Mouse (Mus musculus) intestine, embryonic 14.5 days (tissue): ENCODE results near the gene Bcr. TPM values are rescaled to one million over a fixed set of nuclear protein-coding genes. Genes with fewer than 3 reads are reported as not detected.

ENCODE experiments used
- ATAC-seq: fragments of 200-750 bp; cut with Nextera tagmentation; replicated peaks from 2 replicates; pipeline ENCODE4 v1.8.0; 2017; ENCODE audit warnings: low read depth, moderate number of reproducible peaks, moderate TSS enrichment, moderate library complexity; ENCODE audit not compliant: low FRiP score, low TSS enrichment
- DNase-seq: peaks from one replicate; pipeline ENCODE4 v3.0.0-alpha.2; 2018; ENCODE audit warnings: low spot score
- H3K27ac ChIP-seq: fragments of 300-500 bp; sonication (generic); 2 replicates; pipeline ENCODE4 v1.5.1; 2014; ENCODE audit warnings: low read depth, mild to moderate bottlenecking, control low read depth
- H3K27me3 ChIP-seq: fragments of 300-500 bp; sonication (generic); replicated peaks from 2 replicates; pipeline ENCODE4 v1.6.1; 2014; ENCODE audit warnings: low read length, control low read depth; ENCODE audit not compliant: control insufficient read depth, insufficient read depth
- H3K36me3 ChIP-seq: fragments of 300-500 bp; sonication (generic); 2 replicates; pipeline ENCODE4 v1.6.1; 2014; ENCODE audit warnings: low read length, control low read depth; ENCODE audit not compliant: control insufficient read depth, insufficient read depth
- H3K4me1 ChIP-seq: fragments of 300-500 bp; sonication (generic); replicated peaks from 2 replicates; pipeline ENCODE4 v1.6.1; 2014; ENCODE audit warnings: low read length, control low read depth, mixed read lengths; ENCODE audit not compliant: control insufficient read depth, insufficient read depth
- H3K4me2 ChIP-seq: fragments of 300-500 bp; sonication (generic); 2 replicates; pipeline ENCODE4 v1.6.1; 2014; ENCODE audit warnings: low read length
- H3K4me3 ChIP-seq: fragments of 300-500 bp; sonication (generic); 2 replicates; pipeline ENCODE4 v1.5.1; 2014; ENCODE audit warnings: low read depth, low read length, control low read depth, mixed read lengths
- H3K9ac ChIP-seq: fragments of 300-500 bp; sonication (generic); 2 replicates; pipeline ENCODE4 v1.6.1; 2014; ENCODE audit warnings: mild to moderate bottlenecking, low read length
- H3K9me3 ChIP-seq: fragments of 300-500 bp; sonication (generic); 2 replicates; pipeline ENCODE4 v1.6.1; 2016; ENCODE audit warnings: low read length, control low read depth; ENCODE audit not compliant: control insufficient read depth
- WGBS: fragments of 180-500 bp; shearing (Covaris S2); extraction: QIAGEN DNeasy Blood & Tissue Kit; methylation state at CpG from one replicate; pipeline ENCODE4 v1.1.7; 2014; 5-methylcytosine and 5-hydroxymethylcytosine counted together
- polyA plus RNA-seq: library from polyadenylated mRNA; unstranded; fragments of >200 nt; fragmentation: Nextera tagmentation; extraction: Ambion mirVana; gene quantifications from 2 replicates; pipeline ENCODE4 v1.2.1, GENCODE M21; 2014

The Bcr gene
- polyA plus RNA-seq, 1 experiment from 2014 or later = 14.4 TPM

DNA sequence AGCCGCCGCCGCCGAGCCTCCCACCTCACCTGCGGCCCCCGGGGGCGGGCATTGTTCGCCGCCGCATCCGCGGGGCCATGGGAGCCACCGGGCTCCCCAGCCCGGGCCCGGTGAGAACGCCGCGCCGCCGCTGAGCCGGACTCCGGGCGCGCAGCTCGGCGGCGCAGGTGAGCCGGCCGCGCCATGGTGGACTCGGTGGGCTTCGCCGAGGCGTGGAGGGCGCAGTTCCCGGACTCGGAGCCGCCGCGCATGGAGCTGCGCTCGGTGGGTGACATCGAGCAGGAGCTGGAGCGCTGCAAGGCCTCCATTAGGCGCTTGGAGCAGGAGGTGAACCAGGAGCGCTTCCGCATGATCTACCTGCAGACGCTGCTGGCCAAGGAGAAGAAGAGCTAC lies 447 bp downstream of the Bcr start:
- H3K4me3 ChIP-seq = peak overlapping the region; percentile 79
- peak; percentile 78 for DNase-seq
- ATAC-seq = peak; percentile 18; the same call in 1 of the 2 replicates
- H3K27ac ChIP-seq = 0 out of 2 replicates have a peak overlapping the region, but pooled peaks have one; percentile 11
- under 1% methylated on average over 44 of the region's 48 CpGs for WGBS
- H3K27me3 ChIP-seq = no peaks in the 10 kb centered on the region
- H3K9me3 ChIP-seq = no peaks in the 10 kb centered on the region
- peaks cover 38% of the 10 kb centered on the region for H3K4me1 ChIP-seq
- peak overlapping the region; percentile 60 for H3K4me2 ChIP-seq
- peak overlapping the region; percentile 65 for H3K9ac ChIP-seq
- no peaks in the 10 kb centered on the region; the same call in 1 of the 2 replicates for H3K36me3 ChIP-seq

DNA sequence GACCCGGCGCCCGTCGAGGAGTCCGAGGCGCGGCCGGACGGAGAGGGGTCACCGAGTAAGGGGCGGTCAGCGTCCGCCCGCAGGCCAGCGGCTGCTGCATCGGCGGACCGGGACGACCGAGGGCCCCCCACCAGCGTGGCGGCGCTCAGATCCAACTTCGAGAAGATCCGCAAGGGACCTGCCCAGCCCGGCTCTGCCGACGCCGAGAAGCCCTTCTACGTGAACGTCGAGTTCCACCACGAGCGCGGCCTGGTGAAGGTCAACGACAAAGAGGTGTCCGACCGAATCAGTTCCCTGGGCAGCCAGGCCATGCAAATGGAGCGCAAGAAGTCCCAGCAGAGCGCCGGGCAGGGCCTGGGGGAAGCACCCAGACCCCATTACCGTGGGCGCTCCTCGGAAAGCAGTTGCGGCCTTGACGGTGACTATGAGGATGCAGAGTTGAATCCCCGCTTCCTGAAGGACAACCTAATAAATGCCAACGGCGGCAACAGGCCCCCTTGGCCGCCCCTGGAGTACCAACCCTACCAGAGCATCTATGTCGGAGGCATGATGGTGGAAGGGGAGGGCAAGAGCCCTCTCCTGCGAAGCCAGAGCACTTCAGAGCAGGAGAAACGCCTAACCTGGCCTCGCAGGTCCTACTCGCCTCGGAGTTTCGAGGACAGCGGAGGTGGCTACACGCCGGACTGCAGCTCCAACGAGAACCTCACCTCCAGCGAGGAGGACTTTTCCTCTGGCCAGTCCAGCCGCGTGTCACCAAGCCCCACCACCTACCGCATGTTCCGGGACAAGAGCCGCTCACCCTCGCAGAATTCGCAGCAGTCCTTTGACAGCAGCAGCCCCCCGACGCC lies 1.2 kb downstream of the Bcr start:
- ATAC-seq (no peak), DNase-seq (peak; percentile 74)
- peak overlapping the region; percentile 60 for H3K4me2 ChIP-seq
- peak overlapping the region; percentile 65 for H3K9ac ChIP-seq
- 1% methylated on average over 71 of the region's 71 CpGs for WGBS
- no peak overlapping the region for H3K27ac ChIP-seq
- no peaks in the 10 kb centered on the region; the same call in 1 of the 2 replicates for H3K36me3 ChIP-seq
- H3K27me3 ChIP-seq = no peaks in the 10 kb centered on the region
- no peaks in the 10 kb centered on the region for H3K9me3 ChIP-seq
- peak overlapping the region; percentile 79 for H3K4me3 ChIP-seq
- H3K4me1 ChIP-seq = peaks cover 36% of the 10 kb centered on the region

DNA sequence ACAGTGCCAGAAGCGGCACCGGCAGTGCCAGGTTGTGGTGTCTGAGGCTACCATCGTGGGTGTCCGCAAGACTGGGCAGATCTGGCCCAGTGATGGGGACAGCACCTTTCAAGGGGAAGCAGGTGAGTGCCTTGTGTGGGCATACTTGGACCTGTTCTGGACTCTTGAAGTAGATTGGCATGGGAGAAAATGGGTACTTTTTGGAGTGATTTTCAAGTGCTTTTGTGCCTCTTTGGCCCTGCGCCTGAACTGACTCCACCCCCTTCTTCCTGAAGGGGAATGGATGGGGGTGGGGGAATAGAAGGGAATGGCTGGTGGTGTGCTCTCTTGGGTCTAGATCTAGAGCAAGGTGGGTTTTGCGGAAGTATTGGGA lies 1.8 kb downstream of the Bcr start:
- WGBS = 12% methylated on average over 6 of the region's 6 CpGs
- Histone ChIP-seq H3K27me3 (no peaks in the 10 kb centered on the region), H3K27ac (no peak overlapping the region), H3K9me3 (no peaks in the 10 kb centered on the region), H3K4me3 (peak overlapping the region; percentile 79), H3K36me3 (no peaks in the 10 kb centered on the region; the same call in 1 of the 2 replicates), H3K4me1 (peaks cover 36% of the 10 kb centered on the region), H3K9ac (peak overlapping the region; percentile 65), H3K4me2 (peak overlapping the region; percentile 60)
- no peak for ATAC-seq
- DNase-seq = peak; percentile 63

- Histone ChIP-seq H3K4me1 (peaks cover 41% of the 10 kb centered on the region), H3K36me3 (no peaks in the 10 kb centered on the region; the same call in 1 of the 2 replicates), H3K4me2 (peak overlapping the region; percentile 60), H3K27me3 (no peaks in the 10 kb centered on the region), H3K4me3 (peak overlapping the region; percentile 79), H3K27ac (no peak overlapping the region), H3K9ac (no peak overlapping the region), H3K9me3 (no peaks in the 10 kb centered on the region)
- ATAC-seq = no peak
- WGBS = 36% methylated on average over 6 of the region's 6 CpGs
- no peak for DNase-seq
Measured at GRCm38 (mm10) chr10:75062621-75063020, 2.2 kb downstream of the Bcr start.

DNA sequence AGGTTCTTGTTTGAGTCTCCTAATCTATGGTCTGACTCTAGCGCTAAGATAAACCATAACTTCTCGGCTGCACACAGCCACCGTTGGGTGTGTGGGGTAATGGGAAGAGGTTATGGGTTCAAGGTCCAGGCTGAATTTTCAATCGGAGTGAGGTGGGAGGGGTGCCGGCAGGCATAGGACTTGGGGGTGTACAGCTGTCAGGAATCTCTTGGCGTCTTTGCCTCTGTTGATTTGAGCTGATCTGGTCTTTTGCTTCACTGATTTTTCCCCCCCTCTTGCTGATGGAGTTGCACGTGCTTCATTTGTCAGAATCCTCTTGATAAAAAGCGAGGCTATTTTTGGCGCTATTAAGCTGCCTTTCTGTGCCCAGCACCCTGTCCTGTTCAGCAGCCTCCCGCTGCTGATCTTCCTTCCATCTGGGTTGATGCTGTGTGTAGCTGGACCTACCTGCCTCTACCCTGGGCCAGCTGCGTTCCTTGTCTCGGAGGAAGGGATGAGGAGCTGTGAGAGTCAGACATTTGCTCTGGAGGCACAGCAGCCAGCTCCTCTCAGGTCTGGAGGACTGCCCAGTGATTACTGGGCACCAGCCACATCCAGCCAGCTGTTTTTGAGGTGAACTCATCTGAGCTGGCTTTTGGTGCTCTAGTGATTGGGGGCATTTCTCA lies 3.0 kb downstream of the Bcr start:
- H3K4me1 ChIP-seq = peaks cover 47% of the 10 kb centered on the region
- no peak overlapping the region for H3K9ac ChIP-seq
- H3K4me3 ChIP-seq = peak overlapping the region; percentile 18

DNA sequence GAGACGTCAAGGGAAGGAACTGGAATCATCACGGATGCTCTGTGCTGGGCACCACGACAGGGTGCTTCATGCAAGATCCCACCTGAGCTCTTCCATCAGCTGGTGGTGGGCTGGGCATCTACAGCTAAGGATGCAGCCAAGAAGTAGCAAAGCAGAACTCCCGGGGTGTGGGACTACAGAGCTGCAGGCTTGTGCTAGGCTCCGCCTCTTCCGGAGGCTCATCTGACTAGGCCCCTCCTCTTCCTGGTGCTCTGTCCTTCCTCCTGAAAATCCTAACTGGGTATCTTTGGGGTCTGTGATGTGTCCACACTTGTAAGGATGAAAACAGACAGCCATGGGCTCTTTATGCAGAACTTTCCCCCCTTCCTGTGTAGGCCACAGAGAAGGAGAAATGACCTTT lies 5.3 kb downstream of the Bcr start:
- 74% methylated on average over 6 of the region's 6 CpGs for WGBS
- Histone ChIP-seq H3K36me3 (no peaks in the 10 kb centered on the region; the same call in 1 of the 2 replicates), H3K9me3 (no peaks in the 10 kb centered on the region), H3K9ac (no peak overlapping the region), H3K4me3 (no peak overlapping the region), H3K27ac (no peak overlapping the region), H3K4me1 (peaks cover 51% of the 10 kb centered on the region), H3K4me2 (no peak overlapping the region), H3K27me3 (no peaks in the 10 kb centered on the region)
- DNase-seq (no peak), ATAC-seq (no peak)

More for the DNA sequence above, 3.0 kb downstream of the Bcr start:
- Histone ChIP-seq H3K9me3 (no peaks in the 10 kb centered on the region), H3K4me2 (peak overlapping the region; percentile 60), H3K27me3 (no peaks in the 10 kb centered on the region), H3K36me3 (no peaks in the 10 kb centered on the region; the same call in 1 of the 2 replicates), H3K27ac (no peak overlapping the region)
- ATAC-seq = no peak
- WGBS = 55% methylated on average over 12 of the region's 12 CpGs
- DNase-seq = no peak

GRCm38 (mm10) chr10:75067446-75067845 lies 7.1 kb downstream of the Bcr start:
- Histone ChIP-seq H3K27ac (no peak overlapping the region), H3K4me2 (no peak overlapping the region), H3K27me3 (no peaks in the 10 kb centered on the region), H3K36me3 (no peaks in the 10 kb centered on the region; the same call in 1 of the 2 replicates), H3K4me3 (no peak overlapping the region), H3K4me1 (peaks cover 43% of the 10 kb centered on the region), H3K9ac (no peak overlapping the region), H3K9me3 (no peaks in the 10 kb centered on the region)
- ATAC-seq (no peak), DNase-seq (no peak)

GRCm38 (mm10) chr10:75068086-75068485 lies 7.7 kb downstream of the Bcr start:
- Histone ChIP-seq H3K4me3 (no peak overlapping the region), H3K4me2 (no peak overlapping the region; the same call in 1 of the 2 replicates), H3K27ac (no peak overlapping the region), H3K36me3 (no peaks in the 10 kb centered on the region; the same call in 1 of the 2 replicates), H3K9ac (no peak overlapping the region), H3K4me1 (peaks cover 37% of the 10 kb centered on the region), H3K9me3 (no peaks in the 10 kb centered on the region), H3K27me3 (no peaks in the 10 kb centered on the region)
- ATAC-seq = no peak
- no peak for DNase-seq
- WGBS = 11% methylated on average over 2 of the region's 2 CpGs
